Mouse (Mus musculus): ENCODE measurements around the gene Kng1. TPM values are rescaled to one million over a fixed set of nuclear protein-coding genes. Genes with fewer than 3 reads are reported as not detected.
A peak's percentile ranks its signal among the peaks of the same experiment; 100 is the strongest.
"Not testable (repeated sequence)": the region's sequence is repeated elsewhere in the genome, so short reads cannot be mapped to it uniquely, and the experiment has no call there.

The Kng1 gene
- polyA plus RNA-seq (2014; fragmentation: Nextera tagmentation; extraction: Ambion mirVana): not detected in 2 replicates

- DNase-seq (ENCODE audit: low spot score); ATAC-seq (replicated peaks; ENCODE audit: insufficient number of reproducible peaks, low FRiP score, low TSS enrichment, low read depth); H3K27ac ChIP-seq (replicated peaks; ENCODE audit: low read depth, low read length); H3K4me1 ChIP-seq (ENCODE audit: control insufficient read depth, insufficient read depth, low read length); H3K36me3 ChIP-seq (replicated peaks; ENCODE audit: control insufficient read depth, insufficient read depth, low read depth, low read length); H3K4me2 ChIP-seq (ENCODE audit: low read depth, low read length); H3K9ac ChIP-seq (replicated peaks; ENCODE audit: low read length); H3K9me3 ChIP-seq (replicated peaks; ENCODE audit: control insufficient read depth, low read length); H3K27me3 ChIP-seq (ENCODE audit: control insufficient read depth, insufficient read depth, low read length); H3K4me3 ChIP-seq (ENCODE audit: low read depth, low read length): not testable (repeated sequence)
- WGBS: 60% methylated on average over 1 of the region's 1 CpGs
Observed at GRCm38 (mm10) chr16:23057668-23058447, at the start of gene Kng1. TSS of gene Kng1 (plus strand) at chr16:23057865.

GRCm38 (mm10) chr16:23013786-23014185 is 43.9 kb upstream of the Kng1 start:
- H3K9ac ChIP-seq (replicated peaks; ENCODE audit: low read length); H3K27me3 ChIP-seq (ENCODE audit: control insufficient read depth, insufficient read depth, low read length); ATAC-seq (replicated peaks; ENCODE audit: insufficient number of reproducible peaks, low FRiP score, low TSS enrichment, low read depth); H3K4me3 ChIP-seq (ENCODE audit: low read depth, low read length); H3K4me2 ChIP-seq (ENCODE audit: low read depth, low read length); H3K27ac ChIP-seq (replicated peaks; ENCODE audit: low read depth, low read length); H3K4me1 ChIP-seq (ENCODE audit: control insufficient read depth, insufficient read depth, low read length); H3K36me3 ChIP-seq (replicated peaks; ENCODE audit: control insufficient read depth, insufficient read depth, low read depth, low read length); H3K9me3 ChIP-seq (replicated peaks; ENCODE audit: control insufficient read depth, low read length): not testable (repeated sequence)
- WGBS: 64% methylated on average over 2 of the region's 2 CpGs
- DNase-seq (ENCODE audit: low spot score): peak; percentile 19

GRCm38 (mm10) chr16:23014645-23015044 is 43.0 kb upstream of the Kng1 start:
- 90% methylated on average over 8 of the region's 8 CpGs for WGBS
- not testable (repeated sequence) for DNase-seq (ENCODE audit: low spot score); H3K9ac ChIP-seq (replicated peaks; ENCODE audit: low read length); H3K9me3 ChIP-seq (replicated peaks; ENCODE audit: control insufficient read depth, low read length); H3K27me3 ChIP-seq (ENCODE audit: control insufficient read depth, insufficient read depth, low read length); ATAC-seq (replicated peaks; ENCODE audit: insufficient number of reproducible peaks, low FRiP score, low TSS enrichment, low read depth); H3K27ac ChIP-seq (replicated peaks; ENCODE audit: low read depth, low read length); H3K36me3 ChIP-seq (replicated peaks; ENCODE audit: control insufficient read depth, insufficient read depth, low read depth, low read length); H3K4me1 ChIP-seq (ENCODE audit: control insufficient read depth, insufficient read depth, low read length); H3K4me3 ChIP-seq (ENCODE audit: low read depth, low read length); H3K4me2 ChIP-seq (ENCODE audit: low read depth, low read length)

- H3K4me1 ChIP-seq (ENCODE audit: control insufficient read depth, insufficient read depth, low read length); H3K4me2 ChIP-seq (ENCODE audit: low read depth, low read length); ATAC-seq (replicated peaks; ENCODE audit: insufficient number of reproducible peaks, low FRiP score, low TSS enrichment, low read depth); H3K36me3 ChIP-seq (replicated peaks; ENCODE audit: control insufficient read depth, insufficient read depth, low read depth, low read length); H3K9ac ChIP-seq (replicated peaks; ENCODE audit: low read length); H3K27me3 ChIP-seq (ENCODE audit: control insufficient read depth, insufficient read depth, low read length); H3K9me3 ChIP-seq (replicated peaks; ENCODE audit: control insufficient read depth, low read length); H3K4me3 ChIP-seq (ENCODE audit: low read depth, low read length); H3K27ac ChIP-seq (replicated peaks; ENCODE audit: low read depth, low read length); DNase-seq (ENCODE audit: low spot score): not testable (repeated sequence)
- WGBS: 36% methylated on average over 1 of the region's 1 CpGs
Observed at GRCm38 (mm10) chr16:23020571-23020970, 37.1 kb upstream of the Kng1 start.

- H3K27me3 ChIP-seq (ENCODE audit: control insufficient read depth, insufficient read depth, low read length): no peaks in the 10 kb centered on the region
- no peak overlapping the region for H3K27ac ChIP-seq (replicated peaks; ENCODE audit: low read depth, low read length)
Observed at GRCm38 (mm10) chr16:23025111-23025510, 32.6 kb upstream of the Kng1 start.

GRCm38 (mm10) chr16:23026582-23026981 is 31.1 kb upstream of the Kng1 start:
- no peak for ATAC-seq (replicated peaks; ENCODE audit: insufficient number of reproducible peaks, low FRiP score, low TSS enrichment, low read depth)
- no peak overlapping the region for H3K4me2 ChIP-seq (ENCODE audit: low read depth, low read length)
- no peaks in the 10 kb centered on the region for H3K9me3 ChIP-seq (replicated peaks; ENCODE audit: control insufficient read depth, low read length)
- no peak for DNase-seq (ENCODE audit: low spot score)
- no peaks in the 10 kb centered on the region for H3K4me1 ChIP-seq (ENCODE audit: control insufficient read depth, insufficient read depth, low read length)
- H3K9ac ChIP-seq (replicated peaks; ENCODE audit: low read length): no peak overlapping the region
- H3K4me3 ChIP-seq (ENCODE audit: low read depth, low read length): no peak overlapping the region
- H3K27ac ChIP-seq (replicated peaks; ENCODE audit: low read depth, low read length): no peak overlapping the region
- H3K27me3 ChIP-seq (ENCODE audit: control insufficient read depth, insufficient read depth, low read length): no peaks in the 10 kb centered on the region
- no peaks in the 10 kb centered on the region for H3K36me3 ChIP-seq (replicated peaks; ENCODE audit: control insufficient read depth, insufficient read depth, low read depth, low read length)

More at GRCm38 (mm10) chr16:23025111-23025510, 32.6 kb upstream of the Kng1 start:
- ATAC-seq (replicated peaks; ENCODE audit: insufficient number of reproducible peaks, low FRiP score, low TSS enrichment, low read depth) (no peak), DNase-seq (ENCODE audit: low spot score) (no peak)
- 67% methylated on average over 6 of the region's 6 CpGs for WGBS
- Histone ChIP-seq H3K9me3 (replicated peaks; ENCODE audit: control insufficient read depth, low read length) (no peaks in the 10 kb centered on the region), H3K4me3 (ENCODE audit: low read depth, low read length) (no peak overlapping the region), H3K9ac (replicated peaks; ENCODE audit: low read length) (no peak overlapping the region), H3K36me3 (replicated peaks; ENCODE audit: control insufficient read depth, insufficient read depth, low read depth, low read length) (no peaks in the 10 kb centered on the region), H3K4me2 (ENCODE audit: low read depth, low read length) (no peak overlapping the region), H3K4me1 (ENCODE audit: control insufficient read depth, insufficient read depth, low read length) (no peaks in the 10 kb centered on the region)

- not testable (repeated sequence) for H3K9ac ChIP-seq (replicated peaks; ENCODE audit: low read length); H3K27me3 ChIP-seq (ENCODE audit: control insufficient read depth, insufficient read depth, low read length); DNase-seq (ENCODE audit: low spot score); H3K4me3 ChIP-seq (ENCODE audit: low read depth, low read length); ATAC-seq (replicated peaks; ENCODE audit: insufficient number of reproducible peaks, low FRiP score, low TSS enrichment, low read depth); H3K9me3 ChIP-seq (replicated peaks; ENCODE audit: control insufficient read depth, low read length); H3K27ac ChIP-seq (replicated peaks; ENCODE audit: low read depth, low read length); H3K36me3 ChIP-seq (replicated peaks; ENCODE audit: control insufficient read depth, insufficient read depth, low read depth, low read length); H3K4me2 ChIP-seq (ENCODE audit: low read depth, low read length); H3K4me1 ChIP-seq (ENCODE audit: control insufficient read depth, insufficient read depth, low read length)
- WGBS: 40% methylated on average over 3 of the region's 3 CpGs
Observed at GRCm38 (mm10) chr16:23027341-23027740, 30.3 kb upstream of the Kng1 start.

- H3K4me2 ChIP-seq (ENCODE audit: low read depth, low read length); H3K4me3 ChIP-seq (ENCODE audit: low read depth, low read length); DNase-seq (ENCODE audit: low spot score); ATAC-seq (replicated peaks; ENCODE audit: insufficient number of reproducible peaks, low FRiP score, low TSS enrichment, low read depth); H3K9me3 ChIP-seq (replicated peaks; ENCODE audit: control insufficient read depth, low read length); H3K9ac ChIP-seq (replicated peaks; ENCODE audit: low read length); H3K36me3 ChIP-seq (replicated peaks; ENCODE audit: control insufficient read depth, insufficient read depth, low read depth, low read length); H3K4me1 ChIP-seq (ENCODE audit: control insufficient read depth, insufficient read depth, low read length); H3K27ac ChIP-seq (replicated peaks; ENCODE audit: low read depth, low read length); H3K27me3 ChIP-seq (ENCODE audit: control insufficient read depth, insufficient read depth, low read length): not testable (repeated sequence)
- 86% methylated on average over 3 of the region's 3 CpGs for WGBS
Observed at GRCm38 (mm10) chr16:23028966-23029600, 28.6 kb upstream of the Kng1 start, which contains the start of gene Kng2. TSS of gene Kng2 (minus strand) at chr16:23029482.

Data from embryonic facial prominence, embryonic 11.5 days (tissue).